Mouse (Mus musculus) kidney, adult 2 months (tissue): Measurements from ENCODE around the gene Swap70.

Experiments used
- CTCF ChIP-seq: fragments of 200-500 bp; conservative IDR thresholded peaks from 2 replicates; pipeline ENCODE4 v1.5.1; 2011; ENCODE audit warnings: low read depth, mild to moderate bottlenecking, control low read depth, low read length, moderate library complexity, mixed read lengths; ENCODE audit not compliant: insufficient read depth, insufficient read length
- POLR2A ChIP-seq: fragments of 200-500 bp; IDR thresholded peaks from one replicate; pipeline ENCODE4 v1.6.1; 2011; ENCODE audit warnings: low read depth, low read length, control low read depth

DNA sequence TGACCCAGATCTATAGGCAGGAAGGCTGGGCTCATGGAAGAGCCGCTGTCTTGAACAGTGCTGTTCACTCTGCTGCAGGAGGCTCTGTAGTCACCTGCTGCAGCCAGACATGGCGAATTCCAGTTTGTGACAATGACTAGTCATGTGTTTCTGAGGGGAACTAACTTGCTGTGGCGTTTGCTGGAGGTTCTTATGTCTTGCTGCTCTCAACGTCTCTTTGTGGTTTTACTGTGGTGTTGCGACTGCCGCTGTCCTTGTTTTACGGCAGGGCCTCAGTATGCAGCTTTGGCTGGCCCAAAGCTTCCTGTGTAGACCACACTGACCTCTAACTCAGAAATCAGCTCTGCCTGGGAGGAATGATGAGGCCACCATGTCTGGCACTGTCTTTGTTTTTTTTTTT is 48.9 kb downstream of the Swap70 start:
- no peak for TF ChIP-seq CTCF
- TF ChIP-seq POLR2A = no peak
